Mouse (Mus musculus): ENCODE data around the gene Foxi3.

The Foxi3 gene

GRCm38 (mm10) chr6:70996123-70996723 lies 39.9 kb downstream of the Foxi3 start:
- no peak for DNase-seq (ENCODE audit: low spot score in 2 of 2)

GRCm38 (mm10) chr6:71002656-71003055 lies 46.3 kb downstream of the Foxi3 start:
- no peak for DNase-seq (ENCODE audit: low spot score in 2 of 2)

GRCm38 (mm10) chr6:71004161-71004560 lies 47.8 kb downstream of the Foxi3 start:
- DNase-seq (ENCODE audit: low spot score in 2 of 2), result no peak

All from urinary bladder, postnatal 36 days (tissue).